Mouse (Mus musculus) large intestine, adult 2 months (tissue): ENCODE results near the gene Madcam1. TPM values are rescaled to one million over a fixed set of nuclear protein-coding genes. Genes with fewer than 3 reads are reported as not detected.

Experiments used
- DNase-seq: peaks from one replicate; pipeline ENCODE4 v3.0.0-alpha.2; 2012; ENCODE audit warnings: low read depth, low spot score
- WGBS: fragments of 180-500 bp; shearing (Covaris S2); methylation state at CpG from one replicate; pipeline ENCODE4 v1.1.7; 2018; 5-methylcytosine and 5-hydroxymethylcytosine counted together
- polyA plus RNA-seq: library from polyadenylated mRNA; depleted of rRNA; stranded (reverse); fragments of >200 nt; gene quantifications from 2 replicates; pipeline ENCODE4 v1.2.3, GENCODE M21; 2012

The Madcam1 gene
- polyA plus RNA-seq, 1 experiment, result 17.1 TPM

DNA sequence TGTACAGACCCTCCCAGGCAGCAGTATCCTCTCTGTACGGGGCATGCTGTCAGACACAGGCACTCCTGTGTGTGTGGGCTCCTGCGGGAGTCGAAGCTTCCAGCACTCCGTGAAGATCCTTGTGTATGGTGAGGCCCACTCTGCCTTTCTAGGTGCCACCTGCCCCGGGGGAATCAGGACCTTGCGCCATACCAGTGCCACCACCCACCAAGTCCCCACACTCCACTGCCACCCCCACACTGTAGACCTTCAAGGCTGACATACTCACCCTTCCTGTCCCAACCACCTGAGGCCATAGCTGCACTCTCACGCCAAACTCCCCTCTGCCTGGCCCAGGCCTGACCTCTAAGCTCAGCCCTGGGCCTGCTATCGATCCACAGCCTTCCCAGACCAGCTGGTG lies 692 bp downstream of the Madcam1 start:
- DNase-seq, result no peak
- 78% methylated on average over 8 of the region's 8 CpGs for WGBS

DNA sequence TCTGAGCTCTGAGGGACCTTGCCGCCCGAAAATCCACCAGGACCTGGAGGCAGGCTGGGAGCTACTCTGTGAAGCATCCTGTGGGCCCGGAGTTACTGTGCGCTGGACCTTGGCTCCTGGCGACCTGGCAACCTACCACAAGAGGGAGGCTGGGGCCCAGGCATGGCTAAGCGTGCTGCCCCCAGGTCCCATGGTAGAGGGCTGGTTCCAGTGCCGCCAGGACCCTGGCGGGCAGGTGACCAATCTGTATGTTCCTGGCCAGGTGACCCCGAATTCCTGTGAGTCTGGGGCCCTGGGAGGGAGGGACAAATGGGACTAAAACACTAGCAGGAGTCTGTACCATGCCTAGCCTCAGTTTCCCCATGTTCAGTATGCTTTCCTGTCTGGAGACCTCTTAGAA lies 2.1 kb downstream of the Madcam1 start:
- no peak for DNase-seq
- whole genome bisulfite sequencing, result 66% methylated on average over 9 of the region's 9 CpGs

DNA sequence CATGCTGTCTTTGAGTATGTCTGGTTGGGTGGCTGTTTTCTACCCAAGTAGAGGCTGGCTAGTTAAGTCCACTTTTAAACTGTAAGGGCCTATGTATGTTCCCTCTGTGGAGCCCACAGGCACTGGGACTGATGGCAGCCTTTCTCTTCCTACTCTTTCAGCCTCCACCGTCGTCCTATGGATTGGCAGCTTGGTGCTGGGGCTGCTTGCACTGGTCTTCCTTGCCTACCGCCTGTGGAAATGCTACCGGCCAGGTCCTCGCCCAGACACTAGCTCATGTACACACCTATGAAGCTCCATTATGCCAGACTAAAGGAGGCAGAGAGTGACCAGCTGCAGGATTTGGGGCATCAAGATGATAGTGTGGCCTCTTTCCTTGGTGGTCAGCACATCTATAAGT lies 3.7 kb downstream of the Madcam1 start:
- WGBS, result 81% methylated on average over 5 of the region's 5 CpGs
- DNase-seq, result no peak

DNA sequence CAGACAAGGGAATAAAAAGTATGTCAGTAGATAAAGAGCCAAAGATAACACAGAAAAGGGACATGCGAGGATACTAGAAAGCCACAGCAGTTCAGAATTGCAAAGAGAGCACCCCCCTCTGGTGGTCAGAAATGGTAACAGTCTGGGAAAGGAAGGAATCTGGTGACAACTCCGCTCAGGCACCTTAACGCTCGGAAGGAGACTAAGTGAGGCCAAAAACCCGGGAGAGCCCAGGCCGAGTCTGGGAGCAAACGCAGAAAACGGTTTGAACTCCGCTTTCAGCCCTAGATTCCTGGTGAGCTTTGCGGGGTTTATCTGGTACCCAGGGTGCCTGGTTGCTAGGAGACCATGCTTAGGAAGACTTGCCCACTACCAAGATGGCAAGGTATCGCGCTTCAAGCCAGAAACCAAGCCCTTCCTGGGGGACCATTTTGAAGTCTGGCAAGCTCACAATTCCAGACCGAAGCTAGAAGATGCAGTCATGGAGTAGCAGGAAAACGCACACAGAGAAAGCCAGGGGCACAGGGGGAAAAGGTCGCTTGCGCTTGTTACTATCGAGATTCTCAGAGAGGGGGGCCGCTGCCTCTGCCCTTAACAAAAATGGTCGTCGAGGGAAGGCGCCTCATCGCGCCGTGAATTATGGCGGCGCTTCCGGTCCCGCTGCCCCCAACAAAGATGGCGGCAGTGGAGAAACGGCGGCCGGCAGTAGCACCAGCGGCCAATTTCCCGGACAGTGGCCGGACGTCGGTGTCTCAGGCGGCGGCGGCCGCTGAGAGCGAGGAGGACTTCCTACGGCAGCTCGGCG lies 4.6 kb downstream of the Madcam1 start, which contains the start of gene Tpgs1:
TSS of gene Tpgs1 (plus strand) at position 599 of the 805 bp plus-strand sequence.
- DNase-seq, result peak; percentile 73
- under 1% methylated on average over 45 of the region's 45 CpGs for WGBS

DNA sequence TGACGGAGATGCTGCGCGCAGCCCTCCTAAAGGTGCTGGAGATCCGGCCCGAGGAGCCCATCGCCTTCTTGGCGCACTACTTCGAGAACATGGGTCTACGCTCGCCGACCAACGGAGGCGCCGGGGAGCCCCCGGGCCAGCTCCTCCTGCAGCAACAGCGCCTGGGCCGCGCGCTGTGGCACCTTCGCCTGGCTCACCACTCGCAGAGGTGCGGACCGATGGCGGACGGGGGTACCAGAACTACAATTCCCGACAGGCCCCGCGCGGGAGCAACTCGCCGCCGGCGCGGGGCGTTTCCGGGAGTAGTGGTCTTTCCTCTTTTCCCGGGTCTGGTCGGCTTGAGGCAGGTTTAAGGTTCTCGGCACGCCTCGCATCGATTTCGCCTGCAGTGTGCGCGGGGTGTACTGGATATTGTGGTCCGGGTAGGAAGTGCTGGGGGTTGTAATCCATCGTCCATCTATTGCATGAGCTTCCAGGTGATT lies 5.3 kb downstream of the Madcam1 start:
- no peak for DNase-seq
- WGBS, result under 1% methylated on average over 47 of the region's 47 CpGs

DNA sequence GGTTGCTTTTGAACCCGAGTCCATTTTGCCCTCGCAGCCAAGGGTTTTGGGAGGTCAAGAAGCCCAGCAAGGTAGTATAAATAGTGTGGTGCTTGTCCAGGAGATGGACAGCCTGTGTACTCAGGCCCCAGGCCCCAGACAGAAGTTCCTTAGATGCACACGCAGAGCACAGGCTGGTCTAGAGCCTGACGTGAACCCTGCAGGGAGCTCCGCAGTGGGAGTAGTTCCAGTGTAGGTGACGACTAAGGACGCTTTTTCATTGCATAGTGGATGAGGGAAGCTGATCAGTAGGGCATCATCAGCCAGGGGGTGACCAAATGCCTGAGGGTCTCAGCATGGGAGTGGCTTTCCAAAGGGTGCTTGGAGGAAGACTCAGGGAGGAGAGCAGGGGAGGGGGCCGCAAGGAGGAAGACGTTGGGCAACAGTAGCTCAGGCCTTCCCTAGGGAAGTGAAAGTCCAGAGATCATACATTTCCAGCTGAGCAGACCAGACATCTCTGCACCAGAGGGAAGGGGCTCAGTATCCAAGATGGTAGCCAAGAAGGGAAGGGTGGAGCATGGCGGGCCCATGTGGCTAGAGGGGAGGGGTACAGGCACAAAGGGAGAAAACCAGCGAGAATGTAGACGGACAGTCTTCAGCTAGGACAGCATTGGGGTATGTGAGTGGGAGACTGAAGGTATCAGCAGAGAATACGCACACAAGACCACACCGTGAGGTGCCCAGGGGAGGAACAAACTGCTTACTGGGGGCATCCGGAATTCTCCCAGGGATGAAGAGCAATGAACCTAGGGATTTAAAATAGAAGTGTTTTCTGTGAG lies 5.9 kb downstream of the Madcam1 start:
- 33% methylated on average over 15 of the region's 15 CpGs for WGBS
- no peak for DNase-seq

DNA sequence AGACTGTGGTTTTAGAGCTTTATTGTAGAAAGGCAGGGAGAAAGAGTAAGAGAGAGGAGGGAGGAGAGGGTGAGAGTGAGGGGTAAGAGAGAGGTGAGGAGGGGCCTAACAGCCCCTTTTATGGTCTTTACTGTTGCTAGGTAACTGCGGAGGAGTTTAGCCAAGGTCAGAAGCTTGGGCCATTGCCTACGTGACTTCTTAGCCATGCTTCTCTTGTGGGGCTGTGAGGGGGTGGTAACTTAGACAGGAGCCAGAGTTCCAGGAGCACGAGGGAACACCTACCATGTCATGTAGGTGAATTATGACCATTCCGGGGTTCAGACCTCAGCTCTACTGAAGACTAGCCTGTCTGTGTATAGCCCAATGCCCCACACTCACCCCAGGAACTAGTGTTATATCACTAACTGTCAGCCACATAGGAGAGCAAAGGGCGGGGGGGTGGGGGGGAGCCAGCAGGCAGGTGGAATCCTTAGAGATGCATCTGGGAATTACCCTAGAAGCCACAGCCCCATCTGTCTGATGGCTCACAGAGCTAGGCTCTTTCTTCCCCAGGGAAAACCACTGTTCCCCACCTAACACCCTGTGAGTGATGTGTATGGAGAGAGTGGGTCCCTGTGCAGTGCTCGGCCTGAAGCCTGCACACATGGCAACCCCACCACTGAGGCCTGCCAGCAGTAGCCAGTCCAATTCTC lies 7.2 kb downstream of the Madcam1 start:
- WGBS, result 70% methylated on average over 6 of the region's 6 CpGs
- DNase-seq, result no peak

DNA sequence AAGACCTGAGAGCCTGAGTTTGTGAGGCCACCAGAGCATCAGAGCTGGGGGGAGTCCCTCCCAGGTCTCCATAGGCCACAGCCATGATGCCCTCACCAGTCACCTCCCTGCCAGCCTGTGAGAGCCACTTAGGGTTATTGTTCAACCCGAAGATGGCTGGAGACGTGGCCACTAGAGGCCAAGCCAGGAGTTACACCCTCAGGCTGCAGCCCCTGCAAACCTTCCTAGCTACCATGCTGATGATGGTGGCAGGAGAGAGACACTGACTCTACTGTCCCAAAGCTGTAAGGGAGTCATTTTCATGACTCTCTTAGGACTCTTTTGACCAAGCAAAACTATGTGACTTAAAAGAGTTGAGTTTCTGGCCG lies 7.7 kb downstream of the Madcam1 start:
- no peak for DNase-seq
- WGBS, result 49% methylated on average over 3 of the region's 3 CpGs

DNA sequence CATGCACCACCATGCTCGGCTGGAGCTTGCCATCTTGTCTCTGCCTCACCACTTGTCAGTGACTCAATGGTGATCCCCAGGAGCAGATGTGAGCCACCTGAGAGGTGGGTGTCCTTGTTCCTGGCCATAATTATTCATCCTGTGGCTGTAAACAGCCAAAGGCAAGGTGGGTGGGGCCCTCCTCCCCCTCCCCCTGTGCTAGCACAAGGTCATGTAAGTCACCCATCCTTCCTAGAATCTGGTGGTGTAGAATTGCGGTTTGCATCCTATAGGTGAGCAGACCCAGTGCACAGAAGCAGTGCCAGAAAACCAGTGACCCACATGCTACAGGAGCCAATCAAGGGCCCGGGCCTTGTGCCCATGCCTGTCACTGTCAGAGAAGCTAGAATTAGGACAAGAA lies 8.7 kb downstream of the Madcam1 start:
- 92% methylated on average over 3 of the region's 3 CpGs for WGBS
- DNase-seq, result no peak

DNA sequence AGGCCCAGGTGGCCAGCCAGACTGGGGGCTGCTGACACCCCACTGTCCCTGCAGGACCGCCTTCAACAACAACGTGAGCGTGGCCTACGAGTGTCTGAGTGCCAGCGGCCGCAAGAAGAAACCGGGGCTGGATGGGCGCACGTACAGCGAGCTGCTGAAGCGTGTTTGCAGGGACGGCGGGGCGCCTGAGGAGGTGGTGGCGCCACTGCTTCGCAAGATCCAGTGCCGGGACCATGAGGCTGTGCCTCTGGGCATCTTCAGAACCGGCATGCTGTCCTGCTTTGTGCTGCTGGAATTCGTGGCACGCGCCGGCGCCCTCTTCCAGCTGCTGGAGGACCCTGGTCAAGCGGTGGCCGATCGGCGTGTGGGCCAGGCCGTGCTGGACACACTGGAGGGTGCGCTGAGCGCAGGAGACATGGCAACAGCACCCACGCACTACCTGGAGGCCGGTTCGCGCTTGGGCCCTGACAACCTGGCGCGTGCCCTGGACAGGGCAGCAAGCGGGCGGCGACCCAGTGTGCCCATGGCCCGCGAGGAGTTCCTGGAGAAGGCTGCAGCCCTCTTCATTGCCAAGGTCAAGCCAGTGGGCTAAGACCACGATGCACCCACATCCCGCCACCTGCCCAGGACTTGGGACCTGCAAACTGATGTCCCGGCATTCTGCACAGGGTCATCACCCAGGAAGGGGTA lies 11.1 kb downstream of the Madcam1 start:
- 82% methylated on average over 44 of the region's 44 CpGs for WGBS
- DNase-seq, result no peak

DNA sequence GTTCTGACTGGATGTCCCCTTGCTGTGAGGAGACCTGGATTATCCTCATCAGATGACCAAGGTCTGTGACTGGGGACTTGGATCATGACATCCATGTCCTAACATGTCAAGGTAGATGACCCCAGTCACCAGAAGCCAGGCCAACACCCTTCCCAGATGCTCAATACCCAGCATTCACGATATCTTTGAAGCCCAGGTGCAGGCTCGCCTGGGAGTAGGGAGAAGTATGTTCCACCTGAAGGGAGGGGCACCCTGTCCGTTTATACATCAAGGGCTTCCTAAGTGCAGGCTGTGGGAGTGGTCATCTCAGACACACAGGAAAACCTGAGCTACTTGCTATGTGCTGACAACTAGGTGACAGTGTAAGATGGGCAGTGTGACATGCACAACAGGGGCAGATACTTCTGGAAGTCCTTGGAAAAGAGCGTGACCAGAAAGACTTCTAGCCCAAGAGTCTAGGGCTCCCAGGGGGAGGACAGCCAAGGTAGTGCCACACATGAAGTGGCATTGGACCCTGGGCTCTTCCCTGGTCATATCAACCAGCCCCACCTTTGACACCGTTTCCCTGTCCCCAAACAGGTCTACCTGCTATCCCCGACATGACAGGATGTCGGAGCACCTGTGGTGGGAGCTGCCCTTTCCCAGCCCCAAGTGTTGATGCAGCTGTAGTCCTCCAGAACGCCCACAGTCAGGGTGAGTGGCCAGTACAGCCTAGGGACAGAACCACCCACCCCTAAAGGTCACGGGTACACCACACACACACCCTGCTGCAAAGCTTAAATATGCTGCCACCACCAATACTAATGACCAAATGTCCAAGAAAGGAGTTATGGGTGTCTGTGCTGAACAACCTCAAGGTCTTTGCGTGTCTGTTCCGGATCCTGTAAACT lies 16.5 kb downstream of the Madcam1 start:
- DNase-seq, result no peak
- WGBS, result 16% methylated on average over 11 of the region's 11 CpGs

DNA sequence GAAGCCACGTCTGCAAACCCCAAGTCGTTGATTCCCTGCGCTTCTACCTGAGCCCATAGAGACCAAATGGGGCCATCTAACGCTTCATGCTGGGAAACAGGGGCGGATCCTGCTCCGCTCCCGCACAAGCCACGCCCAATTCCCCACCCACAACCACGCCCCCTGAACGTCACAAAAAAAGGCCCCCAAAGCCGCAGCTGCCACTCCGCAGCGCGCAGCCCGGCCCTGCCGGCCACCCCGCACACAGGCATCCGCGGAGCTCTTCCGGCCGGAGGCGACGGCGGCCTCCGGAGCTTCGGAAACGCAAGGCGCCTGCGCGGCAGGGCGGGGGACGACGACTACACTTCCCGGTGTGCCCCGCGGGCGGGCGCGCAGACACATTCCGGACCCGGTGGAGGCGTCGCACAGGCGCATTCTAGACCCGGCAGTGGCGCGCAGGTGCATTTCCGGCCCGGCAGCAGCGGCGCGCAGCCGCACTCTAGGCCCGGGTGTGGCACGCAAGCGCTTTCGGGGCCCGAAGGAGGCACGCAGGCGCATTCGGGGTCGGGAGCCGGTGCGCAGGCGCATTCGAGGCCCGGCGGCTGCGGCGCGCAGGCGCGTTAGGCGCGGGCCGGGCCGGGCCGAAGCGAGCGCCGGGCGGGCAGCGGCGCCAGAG lies 17.4 kb downstream of the Madcam1 start, which contains the start of gene Cdc34:
TSS of gene Cdc34 (plus strand) at position 605 of the 655 bp plus-strand sequence.
- under 1% methylated on average over 81 of the region's 84 CpGs for WGBS
- DNase-seq, result peak; percentile 91

DNA sequence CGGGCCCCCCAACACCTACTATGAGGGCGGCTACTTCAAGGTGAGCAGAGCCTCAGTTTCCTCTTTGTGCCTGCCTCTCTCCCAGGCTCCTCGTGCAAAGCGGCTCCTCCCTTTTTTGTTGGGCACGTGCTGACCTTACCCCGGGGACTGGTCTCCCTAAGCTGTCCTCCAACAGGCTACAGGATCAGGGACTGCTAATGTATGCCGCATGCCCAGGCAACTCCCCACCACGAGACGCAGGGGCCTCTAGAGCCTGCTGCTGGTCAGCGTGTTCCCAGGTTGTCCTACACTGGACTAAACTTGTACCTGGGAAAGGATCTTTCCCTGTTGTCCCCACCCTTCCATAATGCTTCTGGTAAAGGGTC lies 18.2 kb downstream of the Madcam1 start:
- no peak for DNase-seq
- WGBS, result under 1% methylated on average over 10 of the region's 10 CpGs

DNA sequence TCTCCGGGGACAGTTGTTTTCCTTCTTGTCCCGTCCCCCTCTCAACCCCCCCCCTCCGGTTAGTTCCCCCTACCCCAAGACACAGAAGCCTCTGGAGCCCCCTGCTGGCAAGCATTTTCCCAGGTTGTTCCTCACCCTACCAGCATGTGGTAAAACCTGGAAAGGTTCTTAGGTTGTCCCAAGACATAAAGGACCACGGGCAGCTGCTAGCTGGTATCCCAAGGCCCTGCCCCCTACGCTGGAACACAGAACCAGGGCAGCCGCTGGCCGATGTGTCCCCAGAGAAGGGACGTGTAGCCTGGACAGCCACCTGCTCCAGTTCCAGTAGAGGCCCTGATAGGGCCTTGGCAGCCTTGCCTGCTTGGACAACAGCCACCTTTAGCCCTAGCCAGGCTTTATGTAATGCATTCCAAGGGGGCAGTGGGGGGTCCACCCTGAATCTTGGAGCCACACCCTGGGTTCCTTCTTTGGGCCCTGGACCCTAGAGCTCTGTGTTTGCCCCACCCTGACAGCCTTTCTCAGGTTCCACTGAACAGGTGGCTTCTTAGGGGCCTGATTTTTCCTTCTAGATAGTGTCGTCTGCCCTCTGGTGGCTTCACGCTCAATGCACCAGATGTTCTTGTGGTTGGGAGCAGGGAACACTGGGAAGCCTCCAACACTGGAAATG lies 18.7 kb downstream of the Madcam1 start:
- WGBS, result under 1% methylated on average over 10 of the region's 10 CpGs

DNA sequence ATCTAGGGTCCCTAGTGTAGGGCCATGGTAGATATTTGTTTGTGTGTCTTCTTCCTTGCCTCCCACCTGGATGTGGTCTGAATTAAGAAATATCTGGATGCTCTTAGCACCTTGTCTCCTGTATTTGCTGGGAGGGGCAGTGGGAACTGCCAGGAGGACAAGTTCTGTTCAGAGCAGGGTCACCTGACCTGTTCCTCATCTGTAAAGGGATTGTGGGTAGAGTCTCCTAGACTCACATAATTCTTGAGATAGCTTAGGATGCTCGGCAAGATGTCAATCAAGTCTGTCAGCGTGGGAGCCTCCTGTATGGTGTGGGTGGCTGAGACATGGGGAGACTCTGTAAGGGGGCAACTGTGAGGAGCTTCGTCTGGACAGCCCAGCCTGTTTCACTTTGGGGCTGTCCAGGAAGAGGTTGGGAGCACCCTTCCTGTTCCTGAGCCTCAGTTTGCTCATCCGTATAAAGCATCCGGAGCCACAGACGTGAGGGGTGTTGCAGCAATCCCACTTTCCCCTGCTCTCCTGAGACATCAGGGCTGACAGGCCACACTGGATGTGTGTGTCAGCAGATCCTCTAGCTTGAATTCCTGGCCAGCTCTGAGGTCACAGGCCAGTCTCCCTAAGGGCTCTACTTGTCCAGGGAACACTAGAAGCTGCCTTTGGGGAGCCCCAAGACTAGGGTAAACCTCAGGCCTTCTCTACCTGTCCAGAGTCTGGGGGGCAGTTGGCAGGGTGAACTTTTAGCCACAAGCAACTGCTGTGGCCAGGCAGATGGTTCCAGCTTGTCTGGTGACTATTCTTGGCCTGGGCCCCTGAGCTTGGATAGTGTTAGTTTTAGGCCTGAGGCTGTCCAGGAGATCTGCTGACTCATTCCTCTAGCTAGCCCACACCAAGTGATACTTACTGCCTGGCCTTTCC lies 19.6 kb downstream of the Madcam1 start:
- 70% methylated on average over 6 of the region's 6 CpGs for WGBS
- DNase-seq, result no peak

More for the DNA sequence above, 18.7 kb downstream of the Madcam1 start:
- no peak for DNase-seq

DNA sequence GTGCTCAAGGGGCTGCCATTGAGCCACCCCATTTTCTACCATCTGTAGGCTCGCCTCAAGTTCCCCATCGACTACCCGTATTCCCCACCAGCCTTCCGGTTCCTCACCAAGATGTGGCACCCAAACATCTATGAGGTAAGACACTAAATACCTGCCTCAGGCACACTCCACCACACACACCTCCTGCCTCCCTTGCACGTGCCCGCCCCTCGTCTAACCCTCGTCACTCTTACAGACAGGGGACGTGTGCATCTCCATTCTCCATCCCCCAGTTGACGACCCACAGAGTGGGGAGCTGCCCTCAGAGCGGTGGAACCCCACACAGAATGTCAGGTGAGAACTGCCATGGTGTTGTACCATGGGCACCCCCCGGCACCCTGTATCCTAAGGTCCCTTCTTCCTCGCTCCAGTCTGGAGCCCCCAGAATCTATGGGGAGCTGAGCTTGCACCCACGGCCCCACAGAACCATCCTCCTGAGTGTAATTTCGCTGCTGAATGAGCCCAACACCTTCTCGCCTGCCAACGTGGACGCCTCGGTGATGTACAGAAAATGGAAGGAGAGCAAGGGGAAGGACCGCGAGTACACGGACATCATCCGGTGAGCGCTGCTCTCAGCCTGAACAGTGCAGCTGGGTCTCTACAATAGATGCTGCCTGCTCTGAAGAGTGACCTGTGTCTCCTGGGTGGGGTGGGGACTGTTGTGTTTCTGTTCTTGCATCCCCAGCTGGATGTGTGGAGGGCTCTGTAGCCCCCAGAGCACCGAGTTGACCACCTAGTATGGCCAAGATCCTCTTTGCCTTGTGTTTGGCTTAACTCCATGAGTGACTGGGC lies 20.6 kb downstream of the Madcam1 start:
- 94% methylated on average over 25 of the region's 25 CpGs for WGBS
- no peak for DNase-seq
